Mouse (Mus musculus) liver, adult 2 months (tissue): ENCODE data around the gene Fgfr2. TPM values are rescaled to one million over a fixed set of nuclear protein-coding genes. Genes with fewer than 3 reads are reported as not detected.

Experiments
- DNase-seq: peaks from one replicate; pipeline ENCODE4 v3.0.0-alpha.2; 2011; ENCODE audit warnings: low read depth, low spot score; ENCODE audit errors: extremely low read depth
- H3K27ac ChIP-seq: fragments of 200-500 bp; replicated peaks from 2 replicates; pipeline ENCODE4 v1.5.1; 2012; ENCODE audit warnings: low read depth, mild to moderate bottlenecking, control low read depth, inconsistent platforms, low read length; ENCODE audit not compliant: insufficient read depth
- H3K27me3 ChIP-seq: fragments of 200-500 bp; 2 replicates; pipeline ENCODE4 v1.6.1; 2012; ENCODE audit warnings: mild to moderate bottlenecking, moderate library complexity, low read length, inconsistent platforms; ENCODE audit not compliant: control insufficient read depth, insufficient read depth
- H3K36me3 ChIP-seq: fragments of 200-500 bp; 2 replicates; pipeline ENCODE4 v1.6.1; 2012; ENCODE audit warnings: low read length, inconsistent platforms; ENCODE audit not compliant: control insufficient read depth, insufficient read depth
- H3K4me1 ChIP-seq: fragments of 200-500 bp; 2 replicates; pipeline ENCODE4 v1.6.1; 2011; ENCODE audit warnings: low read length; ENCODE audit not compliant: control insufficient read depth, insufficient read depth
- H3K4me3 ChIP-seq: fragments of 200-500 bp; 2 replicates; pipeline ENCODE4 v1.5.1; 2011; ENCODE audit warnings: low read depth, mild to moderate bottlenecking, control low read depth, low read length, moderate library complexity; ENCODE audit not compliant: insufficient read depth
- H3K79me2 ChIP-seq: fragments of 200-500 bp; 2 replicates; pipeline ENCODE4 v1.6.1; 2012; ENCODE audit warnings: inconsistent platforms, mild to moderate bottlenecking, low read length, moderate library complexity; ENCODE audit not compliant: control insufficient read depth, insufficient read depth
- H3K9ac ChIP-seq: fragments of 200-500 bp; 2 replicates; pipeline ENCODE4 v1.6.1; 2012; ENCODE audit warnings: low read depth, mild to moderate bottlenecking, control low read depth, inconsistent platforms, low read length
- CTCF ChIP-seq: fragments of 200-500 bp; IDR thresholded peaks from 2 replicates; pipeline ENCODE4 v1.5.1; 2011; ENCODE audit warnings: low read depth, low read length, control low read depth
- POLR2A ChIP-seq: fragments of 200-500 bp; IDR thresholded peaks from 2 replicates; pipeline ENCODE4 v1.6.1; 2011; ENCODE audit warnings: low read length, control low read depth; ENCODE audit not compliant: insufficient read depth; ENCODE audit errors: extremely low read depth
- WGBS: fragments of 180-500 bp; shearing (Covaris S2); methylation state at CpG from one replicate; pipeline ENCODE4 v1.1.7; 2018; 5-methylcytosine and 5-hydroxymethylcytosine counted together
- polyA plus RNA-seq: library from polyadenylated mRNA; depleted of rRNA; stranded (reverse); fragments of >200 nt; gene quantifications from 2 replicates; pipeline ENCODE4 v1.2.3, GENCODE M21; 2012
- total RNA-seq: library from RNA; depleted of rRNA; stranded (reverse); fragments of >200 nt; gene quantifications from 2 replicates; pipeline ENCODE4 v1.2.3, GENCODE M21; 2014

Fgfr2 gene
- total and polyA plus RNA-seq, 2 experiments, result 16.7 to 35.2 TPM

GRCm38 (mm10) chr7:130751678-130752077, 2371.5 kb downstream of the Fgfr2 start:
- Histone ChIP-seq H3K36me3 (peaks cover 17% of the 10 kb centered on the region), H3K79me2 (no peaks in the 10 kb centered on the region), H3K4me1 (no peaks in the 10 kb centered on the region), H3K27ac (no peak overlapping the region), H3K27me3 (no peaks in the 10 kb centered on the region), H3K4me3 (no peak overlapping the region), H3K9ac (no peak overlapping the region)
- 80% methylated on average over 9 of the region's 9 CpGs for WGBS
- no peak for TF ChIP-seq CTCF
- no peak for TF ChIP-seq POLR2A
- DNase-seq, result no peak

DNA sequence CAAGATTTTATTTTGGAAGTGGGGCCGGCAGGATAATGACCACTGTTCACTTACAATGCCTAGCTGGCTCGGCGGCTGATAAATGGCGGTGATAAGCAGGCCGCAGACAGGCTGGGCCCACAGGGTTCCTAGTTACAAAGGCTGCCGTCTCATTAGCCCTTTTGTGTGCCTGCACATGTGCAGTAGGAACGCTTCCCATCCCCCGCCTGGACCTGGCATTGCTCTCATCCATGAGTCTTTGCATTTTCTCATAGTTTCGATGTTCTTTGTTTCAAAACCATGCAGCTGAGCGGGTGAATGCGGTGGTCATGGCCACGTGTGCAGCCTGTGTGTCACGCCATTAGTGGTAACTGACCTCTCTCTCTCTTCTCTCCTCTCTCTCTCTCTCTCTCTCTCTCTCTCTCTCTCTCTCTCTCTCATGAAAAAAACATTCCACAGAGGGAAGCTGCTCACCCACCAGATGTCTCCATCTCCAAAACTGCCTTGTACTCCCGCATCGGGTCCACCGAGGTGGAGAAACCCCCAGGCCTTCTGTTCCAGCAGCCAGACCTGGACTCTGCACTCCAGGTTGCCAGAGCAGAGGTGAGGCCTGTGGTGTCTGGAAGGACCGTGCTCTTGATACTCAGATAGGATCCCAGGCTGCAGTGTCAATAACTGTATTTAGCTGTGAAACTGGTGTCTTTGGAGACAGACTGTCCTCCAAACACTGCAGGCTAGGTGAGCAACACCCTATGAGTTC, 2372.2 kb downstream of the Fgfr2 start:
- Histone ChIP-seq H3K36me3 (peaks cover 22% of the 10 kb centered on the region), H3K27me3 (no peaks in the 10 kb centered on the region), H3K9ac (no peak overlapping the region), H3K27ac (no peak overlapping the region), H3K4me3 (no peak overlapping the region), H3K79me2 (no peaks in the 10 kb centered on the region), H3K4me1 (no peaks in the 10 kb centered on the region)
- 86% methylated on average over 17 of the region's 17 CpGs for WGBS
- TF ChIP-seq POLR2A, result no peak
- TF ChIP-seq CTCF, result no peak
- no peak for DNase-seq

GRCm38 (mm10) chr7:130749165-130749564, 2374.0 kb downstream of the Fgfr2 start:
- DNase-seq, result no peak
- WGBS, result 93% methylated on average over 4 of the region's 4 CpGs
- Histone ChIP-seq H3K4me3 (no peak overlapping the region), H3K36me3 (peaks cover 25% of the 10 kb centered on the region), H3K9ac (no peak overlapping the region), H3K79me2 (no peaks in the 10 kb centered on the region), H3K27me3 (no peaks in the 10 kb centered on the region), H3K27ac (no peak overlapping the region), H3K4me1 (no peaks in the 10 kb centered on the region)
- TF ChIP-seq CTCF, result no peak
- no peak for TF ChIP-seq POLR2A

DNA sequence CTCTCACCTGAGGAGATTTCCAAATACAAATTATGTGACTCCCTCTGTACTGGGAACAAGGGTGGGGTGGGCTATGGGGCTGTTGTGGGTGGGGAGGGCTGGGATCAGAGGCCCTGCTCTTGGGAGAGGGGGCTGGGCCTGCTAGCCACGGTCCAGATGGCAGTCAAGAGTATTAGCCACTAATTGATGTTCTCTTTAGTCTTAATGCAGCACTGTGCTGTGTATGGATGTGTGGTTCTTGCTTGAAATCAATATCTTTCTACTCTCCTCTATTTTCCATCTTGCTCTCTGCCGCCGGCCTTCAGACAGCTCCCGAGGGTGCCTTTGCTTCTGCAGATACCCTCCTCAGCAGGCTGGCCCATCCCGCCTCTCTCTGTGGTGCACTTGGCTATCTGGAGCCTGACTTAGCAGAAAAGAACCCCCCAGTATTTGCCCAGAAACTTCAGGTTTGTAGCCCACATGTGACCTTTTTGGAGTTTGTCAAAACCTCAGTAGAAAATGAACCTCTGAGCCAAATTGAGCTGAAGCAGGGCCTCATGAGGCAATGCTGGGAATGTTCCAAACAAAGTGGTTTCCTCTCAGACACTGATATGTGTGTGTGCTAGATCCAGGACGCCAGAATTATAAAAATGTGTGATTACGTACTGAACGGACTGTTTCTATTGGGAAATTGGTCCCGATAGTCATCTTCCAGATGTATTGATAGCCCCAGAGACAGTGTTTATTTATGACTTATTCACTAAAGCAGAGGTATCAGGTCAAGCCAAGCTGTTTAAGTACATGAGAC, 2379.7 kb downstream of the Fgfr2 start:
- H3K4me1 ChIP-seq, result no peaks in the 10 kb centered on the region
- no peak overlapping the region for H3K27ac ChIP-seq
- 91% methylated on average over 9 of the region's 9 CpGs for WGBS
- no peak overlapping the region for H3K9ac ChIP-seq
- H3K36me3 ChIP-seq, result peaks cover 35% of the 10 kb centered on the region
- no peaks in the 10 kb centered on the region for H3K79me2 ChIP-seq
- H3K4me3 ChIP-seq, result no peak overlapping the region
- no peaks in the 10 kb centered on the region for H3K27me3 ChIP-seq
- TF ChIP-seq POLR2A (no peak), CTCF (no peak)
- DNase-seq, result no peak

- no peak overlapping the region for H3K27ac ChIP-seq
- H3K9ac ChIP-seq, result no peak overlapping the region
- H3K79me2 ChIP-seq, result no peaks in the 10 kb centered on the region
- TF ChIP-seq CTCF, result no peak
- no peaks in the 10 kb centered on the region for H3K4me1 ChIP-seq
- no peaks in the 10 kb centered on the region for H3K27me3 ChIP-seq
- no peak overlapping the region for H3K4me3 ChIP-seq
- whole genome bisulfite sequencing, result 90% methylated on average over 4 of the region's 4 CpGs
- H3K36me3 ChIP-seq, result peaks cover 40% of the 10 kb centered on the region
- no peak for DNase-seq
Measured at GRCm38 (mm10) chr7:130741099-130741498, 2382.1 kb downstream of the Fgfr2 start.
